10 mouse cellular contexts compared by ENCODE assay signal in the genomic region with DNA sequence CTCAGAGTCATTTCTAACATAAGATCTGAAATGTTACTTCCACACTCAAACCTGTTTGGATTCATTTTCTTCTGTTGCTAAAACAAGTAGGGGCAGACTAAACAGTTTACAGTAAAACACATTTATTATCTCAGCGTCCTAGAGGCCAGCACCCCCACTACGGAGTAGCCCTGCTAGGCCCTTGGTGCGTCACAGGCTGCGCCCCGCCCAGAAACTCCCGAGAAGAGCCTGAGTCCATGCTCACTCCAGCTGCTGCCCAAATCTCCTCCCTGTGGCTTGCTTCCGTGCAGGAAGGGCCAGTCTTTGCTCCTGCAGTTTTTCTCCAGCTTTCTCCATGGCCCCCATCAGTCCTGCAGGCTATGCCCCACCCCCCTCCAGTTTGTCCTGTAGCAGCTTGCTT. TPM values are rescaled to one million over a fixed set of nuclear protein-coding genes. Genes with fewer than 3 reads are reported as not detected.
A peak's percentile ranks its signal among the peaks of the same experiment; 100 is the strongest.
DNase-seq lines count a peak whose midpoint lies in the region; ATAC-seq lines count a peak whose summit lies in the region.
"Had no signal": no experiment of that assay in that cellular context is flagged by ENCODE, and none has a peak within 500 bp of the region (broad histone marks: within the 10 kb centered on the region; RNA-seq: fewer than 3 reads in every experiment).

No protein-coding gene starts in this region.

- 59% methylated on average over 7 of the region's 7 CpGs for WGBS in embryonic facial prominence, embryonic 13.5 days
- WGBS in lung, embryonic 15.5 days = 36% methylated on average over 7 of the region's 7 CpGs

- no peaks in the 10 kb centered on the region for H3K27me3 ChIP-seq in embryonic facial prominence, embryonic 13.5 days
- H3K27me3 ChIP-seq in lung, embryonic 15.5 days = no peaks in the 10 kb centered on the region

- DNase-seq in gastrocnemius, postnatal 10 days = peak; percentile 24
- no peak for DNase-seq in gastrocnemius, postnatal 36 days
- DNase-seq in heart, postnatal 14 days = peak; percentile 43 to 58
- no peak for DNase-seq in right cerebral cortex, postnatal 25 days
- DNase-seq in layer of hippocampus, adult 9-10 months (ENCODE audit: low spot score) = no peak
- no peak for DNase-seq in frontal cortex, postnatal 14 days (ENCODE audit: low spot score in 2 of 2)
- DNase-seq: layer of hippocampus, postnatal 36 days; midbrain, embryonic 14.5 days had no signal

- 0 out of 2 replicates have a peak overlapping the region, but pooled peaks have one; percentile 19 for H3K27ac ChIP-seq in embryonic facial prominence, embryonic 13.5 days
- peak overlapping the region; percentile 45 for H3K27ac ChIP-seq in lung, embryonic 15.5 days

- H3K9me3 ChIP-seq in embryonic facial prominence, embryonic 13.5 days = no peaks in the 10 kb centered on the region
- H3K9me3 ChIP-seq in lung, embryonic 15.5 days = no peaks in the 10 kb centered on the region

- H3K36me3 ChIP-seq in embryonic facial prominence, embryonic 13.5 days = peaks cover 20% of the 10 kb centered on the region
- H3K36me3 ChIP-seq in lung, embryonic 15.5 days = no peaks in the 10 kb centered on the region

- H3K4me3 ChIP-seq in embryonic facial prominence, embryonic 13.5 days = no peak overlapping the region
- no peak overlapping the region for H3K4me3 ChIP-seq in lung, embryonic 15.5 days

- no peak overlapping the region for H3K4me2 ChIP-seq in embryonic facial prominence, embryonic 13.5 days
- H3K4me2 ChIP-seq in lung, embryonic 15.5 days = no peak overlapping the region

- peaks cover 5% of the 10 kb centered on the region; the same call in 1 of the 2 replicates for H3K4me1 ChIP-seq in embryonic facial prominence, embryonic 13.5 days
- H3K4me1 ChIP-seq in lung, embryonic 15.5 days = peaks cover 17% of the 10 kb centered on the region; the same call in 1 of the 2 replicates

- intact Hi-C loops in gastrocnemius, postnatal 36 days (cut with DNase I) = no loop called here
- intact Hi-C loops in heart, postnatal 14 days (cut with DNase I) = no loop called here

- ATAC-seq in embryonic facial prominence, embryonic 13.5 days (ENCODE audit: insufficient number of reproducible peaks, insufficient read depth, low FRiP score, low TSS enrichment, low read depth) = no peak
- peak; percentile 89 for ATAC-seq in lung, embryonic 15.5 days (ENCODE audit: borderline replicate concordance, extremely low read depth, low FRiP score, low TSS enrichment)

- H3K9ac ChIP-seq in embryonic facial prominence, embryonic 13.5 days = no peak overlapping the region
- no peak overlapping the region for H3K9ac ChIP-seq in lung, embryonic 15.5 days

RNA-seq across cellular contexts. Expression of a gene that starts 25.9 kb away (rescaled TPM):
- 10 to 100 TPM; 40.9 to 48.9 TPM for total RNA-seq in gastrocnemius, postnatal 10 days (2021)
- total RNA-seq in gastrocnemius, postnatal 36 days (2021) = 10 to 100 TPM; 65.8 to 68.8 TPM
- 9.8 and 10.0 TPM in 2 replicates for polyA plus RNA-seq in embryonic facial prominence, embryonic 13.5 days (2015; fragmentation: Nextera tagmentation; extraction: Ambion mirVana)
- total RNA-seq in heart, postnatal 14 days (2021) = 10 to 100 TPM; 44.5 to 48.1 TPM
- polyA plus RNA-seq in lung, embryonic 15.5 days (2015; fragmentation: Nextera tagmentation; extraction: Ambion mirVana) = 8.1 and 9.1 TPM in 2 replicates

Comparison
In these comparisons a context has a peak if more than half of its experiments do, and no peak if none do; other contexts are left out.
1. DNase-seq: peak in gastrocnemius, postnatal 10 days (single experiment) and heart, postnatal 14 days (2 of 2); none in gastrocnemius, postnatal 36 days (0 of 2), right cerebral cortex, postnatal 25 days (single experiment), layer of hippocampus, adult 9-10 months (single experiment) and frontal cortex, postnatal 14 days (0 of 2).